ENCODE assay signal across 8 mouse cellular contexts in the genomic region with DNA sequence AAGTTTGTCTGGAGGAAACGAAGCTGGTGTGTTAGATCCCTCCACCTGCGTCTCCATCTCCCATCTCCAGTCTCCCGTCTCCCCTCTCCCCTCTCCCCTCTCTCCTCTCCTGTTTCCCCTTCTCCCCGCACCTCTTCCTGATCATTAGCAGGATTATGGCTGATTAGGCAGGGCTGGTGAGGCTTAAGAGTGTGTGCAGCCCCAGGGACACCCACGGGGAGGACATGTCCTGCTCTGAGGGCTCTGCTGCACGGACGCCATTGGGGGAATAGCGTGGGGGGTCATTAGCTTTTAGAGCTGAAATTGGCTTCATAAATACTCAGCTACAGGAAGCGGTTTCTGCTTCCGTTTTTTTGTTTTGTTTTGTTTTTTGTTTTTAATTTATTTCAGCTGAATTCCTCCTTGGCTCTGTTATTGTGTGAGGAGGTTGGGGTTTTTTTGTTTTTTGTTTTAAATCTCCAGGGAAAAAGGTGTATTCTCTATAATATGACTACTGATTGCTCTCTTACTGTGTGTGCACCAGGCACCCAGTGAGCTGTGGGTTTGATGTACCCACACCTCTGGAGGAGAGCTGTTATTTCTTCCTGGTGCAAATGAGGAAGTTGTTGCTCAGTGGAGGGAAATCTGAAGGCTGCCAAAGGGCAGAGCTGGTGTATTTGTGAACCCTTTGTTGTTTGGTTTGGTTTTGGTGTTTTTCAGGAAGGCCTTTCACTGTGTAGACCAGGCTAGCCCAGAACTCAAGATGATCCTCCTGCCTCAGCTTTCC. TPM values are rescaled to one million over a fixed set of nuclear protein-coding genes. Genes with fewer than 3 reads are reported as not detected.
A peak's percentile ranks its signal among the peaks of the same experiment; 100 is the strongest.
DNase-seq lines count a peak whose midpoint lies in the region; ATAC-seq and TF ChIP-seq lines count a peak whose summit lies in the region.
"Had no signal": no experiment of that assay in that cellular context is flagged by ENCODE, and none has a peak within 500 bp of the region (broad histone marks: within the 10 kb centered on the region; RNA-seq: fewer than 3 reads in every experiment).

No protein-coding gene starts in this region.

- H3K4me3 ChIP-seq in liver, embryonic 14.5 days (ENCODE audit: insufficient read depth in 1 of 2, low read depth in 2 of 2, low read length in 2 of 2), result no peak overlapping the region

- H3K36me3 ChIP-seq in liver, embryonic 14.5 days (replicated peaks; ENCODE audit: control insufficient read depth, insufficient read depth, low read depth), result no peaks in the 10 kb centered on the region

- no peak for TF ChIP-seq EP300 in liver, embryonic 14.5 days (IDR thresholded peaks at IDR 0.05; ENCODE audit: low read depth)

- H3K27ac ChIP-seq in liver, embryonic 14.5 days, result no peak overlapping the region

- peak; percentile 52 for DNase-seq in lung, postnatal 36 days
- DNase-seq in lung, postnatal 14 days, result no peak
- no peak for DNase-seq in liver, embryonic 14.5 days (ENCODE audit: low read depth in 3 of 3, low spot score in 3 of 3)
- peak; percentile 76 for DNase-seq in retina, adult 2 months (ENCODE audit: low read depth, low spot score)
- DNase-seq in gastrocnemius, adult 8-10 months (ENCODE audit: low spot score in 2 of 2), result no peak
- DNase-seq in thymus, postnatal 14 days, result no peak
- DNase-seq: adrenal gland, adult 8-10 months had no signal

- no peak for TF ChIP-seq CTCF in liver, embryonic 14.5 days (IDR thresholded peaks at IDR 0.05; ENCODE audit: low read depth)

- H3K27me3 ChIP-seq in liver, embryonic 14.5 days (ENCODE audit: control insufficient read depth, insufficient read depth, low read length), result no peaks in the 10 kb centered on the region

- ATAC-seq in activated CD4-positive, CD25-positive, alpha-beta regulatory T cell, adult 4 months, result peak; percentile 31
- no peak for ATAC-seq in liver, embryonic 14.5 days (ENCODE audit: insufficient read depth)

- peaks cover 52 to 63% of the 10 kb centered on the region in 2 experiments for H3K4me1 ChIP-seq in liver, embryonic 14.5 days (replicated peaks; ENCODE audit: control insufficient read depth in 2 of 2, insufficient read depth in 2 of 2, low read length in 1 of 2)

- peak overlapping the region; percentile 48 for H3K4me2 ChIP-seq in liver, embryonic 14.5 days (ENCODE audit: low read depth)

- H3K9me3 ChIP-seq in liver, embryonic 14.5 days (ENCODE audit: control insufficient read depth, low read length), result no peaks in the 10 kb centered on the region

- peak overlapping the region; percentile 11; the same call in 1 of the 2 replicates for H3K9ac ChIP-seq in liver, embryonic 14.5 days (replicated peaks)

- WGBS in liver, embryonic 14.5 days (ENCODE audit: insufficient replicate concordance), result 36% methylated on average over 10 of the region's 10 CpGs

RNA-seq across cellular contexts. Expression of a gene that starts 40.6 kb away (rescaled TPM):
- 1 to 10 TPM; 4.1 to 7.6 TPM for polyA plus RNA-seq in activated CD4-positive, CD25-positive, alpha-beta regulatory T cell, adult 4 months (2017; shearing (Covaris generic))
- 11.8 and 13.1 TPM in 2 replicates for polyA plus RNA-seq in liver, embryonic 14.5 days (2012; rRNA removed)
- 13.9 and 17.9 TPM in 2 replicates for polyA plus RNA-seq in liver, embryonic 14.5 days (2014; fragmentation: Nextera tagmentation; extraction: Ambion mirVana)
- 1 to 10 TPM; 2.3 to 3.5 (median 3.2) TPM for total RNA-seq in gastrocnemius, adult 8-10 months (2022)

Comparison
In these comparisons a context has a peak if more than half of its experiments do, and no peak if none do; other contexts are left out.
1. DNase-seq: peak in lung, postnatal 36 days (single experiment) and retina, adult 2 months (single experiment); none in lung, postnatal 14 days (single experiment), liver, embryonic 14.5 days (0 of 3), gastrocnemius, adult 8-10 months (0 of 2) and thymus, postnatal 14 days (single experiment).